Comparison of ENCODE assay signal across 15 mouse cellular contexts in the genomic region with DNA sequence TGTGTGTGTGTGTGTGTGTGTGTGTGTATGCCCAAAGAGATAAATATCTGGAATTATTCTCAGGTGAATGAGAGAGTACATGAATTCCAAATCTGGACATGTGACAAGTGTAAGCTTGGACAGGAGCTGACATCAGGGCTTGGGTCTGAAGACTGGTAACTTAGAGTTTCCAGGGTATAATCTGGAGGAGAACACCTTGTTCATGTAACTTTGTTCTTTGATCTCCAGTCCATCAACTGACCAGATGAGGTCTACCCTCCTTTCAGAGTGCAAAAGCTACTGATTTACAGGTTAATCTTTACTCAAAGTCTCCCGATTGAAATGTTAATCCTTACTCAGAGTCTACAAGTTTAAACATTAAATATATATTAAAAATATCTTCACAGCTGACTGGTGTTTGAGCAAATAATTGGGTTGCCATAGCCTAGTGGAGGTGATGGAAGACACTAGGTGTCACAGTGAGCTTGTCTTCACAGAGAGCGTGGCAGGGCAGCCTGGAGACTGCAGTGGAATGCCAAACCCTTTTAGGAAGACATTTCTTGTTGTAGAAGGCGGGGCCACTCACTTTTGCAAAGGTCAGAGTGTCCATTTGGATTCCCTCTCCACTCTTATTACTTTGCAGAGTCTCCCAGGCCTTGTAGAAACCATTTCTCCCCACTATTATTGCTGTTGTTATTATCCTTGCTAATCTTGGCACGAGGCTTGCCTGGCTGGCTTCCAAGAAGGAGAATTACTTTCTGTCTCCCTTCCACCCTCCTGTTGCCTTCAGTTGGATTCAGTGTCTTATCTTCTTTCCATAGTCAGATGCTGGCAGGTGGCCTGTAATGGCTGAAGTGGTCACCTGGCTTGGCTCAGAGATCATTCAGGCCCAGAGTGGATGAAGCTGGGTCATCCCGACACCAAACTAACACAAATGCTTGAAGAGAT.
DNase-seq lines count a peak whose midpoint lies in the region; ATAC-seq and TF ChIP-seq lines count a peak whose summit lies in the region.
"Had no signal": no experiment of that assay in that cellular context is flagged by ENCODE, and none has a peak within 500 bp of the region (broad histone marks: within the 10 kb centered on the region; RNA-seq: fewer than 3 reads in every experiment).

No protein-coding gene starts in this region.

- no peak for TF ChIP-seq CTCF in forebrain, postnatal 0 days (IDR thresholded peaks at IDR 0.05; ENCODE audit: low read depth)

- no peaks in the 10 kb centered on the region for H3K36me3 ChIP-seq in forebrain, embryonic 14.5 days (ENCODE audit: control insufficient read depth, insufficient read depth, low read length)
- H3K36me3 ChIP-seq in forebrain, postnatal 0 days (ENCODE audit: insufficient read depth): no peaks in the 10 kb centered on the region
- H3K36me3 ChIP-seq: neural tube, embryonic 12.5 days had no signal

- 69% methylated on average over 5 of the region's 5 CpGs for WGBS in forebrain, embryonic 14.5 days
- 65% methylated on average over 5 of the region's 5 CpGs for WGBS in forebrain, postnatal 0 days

- no peak overlapping the region for H3K4me2 ChIP-seq in forebrain, embryonic 14.5 days (ENCODE audit: low read length)
- no peak overlapping the region for H3K4me2 ChIP-seq in forebrain, postnatal 0 days (ENCODE audit: low read depth)
- H3K4me2 ChIP-seq: neural tube, embryonic 12.5 days had no signal

- H3K4me1 ChIP-seq in forebrain, embryonic 14.5 days (ENCODE audit: control insufficient read depth, insufficient read depth, low read length): no peaks in the 10 kb centered on the region
- H3K4me1 ChIP-seq in forebrain, postnatal 0 days (ENCODE audit: insufficient read depth): no peaks in the 10 kb centered on the region
- H3K4me1 ChIP-seq: neural tube, embryonic 12.5 days had no signal

- no peak overlapping the region for H3K27ac ChIP-seq in forebrain, embryonic 14.5 days (ENCODE audit: low read depth, low read length)
- H3K27ac ChIP-seq in forebrain, postnatal 0 days (ENCODE audit: low read depth, low read length): no peak overlapping the region
- H3K27ac ChIP-seq: neural tube, embryonic 12.5 days had no signal

- intact Hi-C loops in heart, postnatal 25 days (cut with DNase I): no loop called here

- H3K4me3 ChIP-seq in forebrain, embryonic 14.5 days (ENCODE audit: low read depth, low read length): no peak overlapping the region
- no peak overlapping the region for H3K4me3 ChIP-seq in forebrain, postnatal 0 days (ENCODE audit: low read depth, low read length)
- H3K4me3 ChIP-seq: neural tube, embryonic 12.5 days had no signal

- H3K27me3 ChIP-seq in forebrain, embryonic 14.5 days (replicated peaks; ENCODE audit: control insufficient read depth, insufficient read depth, low read length): no peaks in the 10 kb centered on the region
- H3K27me3 ChIP-seq in forebrain, postnatal 0 days (ENCODE audit: insufficient read depth, low read length): no peaks in the 10 kb centered on the region
- H3K27me3 ChIP-seq: neural tube, embryonic 12.5 days had no signal

- peak; percentile 37 for DNase-seq in forebrain, embryonic 14.5 days (ENCODE audit: low spot score)
- DNase-seq in forebrain, postnatal 0 days: no peak
- DNase-seq in right cerebral cortex, adult 2 months (ENCODE audit: low spot score in 2 of 2): peak; percentile 22 to 42
- DNase-seq in right cerebral cortex, postnatal 14 days: no peak
- peak; percentile 73 to 81 for DNase-seq in kidney, adult 8-10 months
- DNase-seq in kidney, postnatal 4 days: peak; percentile 41 to 57
- DNase-seq in gastrocnemius, adult 8-10 months (ENCODE audit: low spot score in 2 of 2): no peak
- no peak for DNase-seq in heart, postnatal 25 days (ENCODE audit: low spot score)
- DNase-seq: adrenal gland, adult 8-10 months; B cell, adult 2 months; cerebellum, adult 9-11 months; gastrocnemius, postnatal 14 days; lung, adult 18-20 months had no signal

- H3K9me3 ChIP-seq in forebrain, embryonic 14.5 days (replicated peaks; ENCODE audit: control insufficient read depth, low read length): no peaks in the 10 kb centered on the region
- H3K9me3 ChIP-seq in forebrain, postnatal 0 days (ENCODE audit: low read length): no peaks in the 10 kb centered on the region
- H3K9me3 ChIP-seq: neural tube, embryonic 12.5 days had no signal

- H3K9ac ChIP-seq in forebrain, embryonic 14.5 days (ENCODE audit: low read length): no peak overlapping the region
- H3K9ac ChIP-seq in forebrain, postnatal 0 days: no peak overlapping the region
- H3K9ac ChIP-seq: neural tube, embryonic 12.5 days had no signal

- no peak for ATAC-seq in forebrain, embryonic 14.5 days
- no peak for ATAC-seq in forebrain, postnatal 0 days
- ATAC-seq: hindbrain, embryonic 16.5 days had no signal

Comparison
In these comparisons a context has a peak if more than half of its experiments do, and no peak if none do; other contexts are left out.
1. DNase-seq: peak in forebrain, embryonic 14.5 days (single experiment), right cerebral cortex, adult 2 months (2 of 2), kidney, adult 8-10 months (2 of 2) and kidney, postnatal 4 days (2 of 2); none in forebrain, postnatal 0 days (single experiment), right cerebral cortex, postnatal 14 days (single experiment), gastrocnemius, adult 8-10 months (0 of 2) and heart, postnatal 25 days (single experiment).